Mouse (Mus musculus): ENCODE data around the gene Yod1. TPM values are rescaled to one million over a fixed set of nuclear protein-coding genes. Genes with fewer than 3 reads are reported as not detected.

The Yod1 gene
- polyA plus RNA-seq, 1 experiment from 2014 or later, result 15.0 TPM

DNA sequence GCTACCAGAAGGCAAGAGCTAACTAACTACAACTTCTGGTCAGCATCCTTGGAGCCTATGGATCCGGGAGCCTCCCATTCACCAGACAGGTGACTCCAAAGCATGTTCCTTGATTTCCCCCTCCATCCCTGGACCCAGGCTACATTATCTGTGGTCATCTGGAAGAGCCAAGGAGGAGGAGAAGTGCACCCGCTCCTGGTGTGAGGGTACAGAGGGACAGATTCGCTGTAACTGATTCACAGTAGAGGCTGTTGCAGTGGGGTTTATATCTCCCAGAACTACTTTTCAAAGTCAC is 962 bp upstream of the Yod1 start:
- Histone ChIP-seq H3K4me2 (replicated peaks; ENCODE audit: low read depth, low read length) (peak overlapping the region; percentile 76), H3K4me3 (ENCODE audit: low read depth, low read length) (peak overlapping the region; percentile 90), H3K36me3 (ENCODE audit: insufficient read depth, low read length) (no peaks in the 10 kb centered on the region), H3K27ac (ENCODE audit: low read length) (peak overlapping the region; percentile 91), H3K9ac (replicated peaks; ENCODE audit: low read depth) (peak overlapping the region; percentile 93), H3K27me3 (replicated peaks; ENCODE audit: insufficient read depth, low read length) (no peaks in the 10 kb centered on the region), H3K9me3 (ENCODE audit: low read length) (no peaks in the 10 kb centered on the region), H3K4me1 (ENCODE audit: insufficient read depth, low read depth, low read length) (peaks cover 7% of the 10 kb centered on the region; the same call in 1 of the 2 replicates)
- TF ChIP-seq CTCF (IDR thresholded peaks at IDR 0.05) (no peak), EP300 (IDR thresholded peaks at IDR 0.05) (no peak)
- 0% methylated on average over 3 of the region's 3 CpGs for WGBS
- DNase-seq (ENCODE audit: low spot score) (no peak), ATAC-seq (peak; percentile 2; the same call in 1 of the 2 replicates)

GRCm38 (mm10) chr1:130716513-130717290 is 425 bp upstream of the Yod1 start:
- Histone ChIP-seq H3K9ac (replicated peaks; ENCODE audit: low read depth) (peak overlapping the region; percentile 93), H3K4me2 (replicated peaks; ENCODE audit: low read depth, low read length) (peak overlapping the region; percentile 76), H3K4me1 (ENCODE audit: insufficient read depth, low read depth, low read length) (peaks cover 7% of the 10 kb centered on the region; the same call in 1 of the 2 replicates), H3K9me3 (ENCODE audit: low read length) (no peaks in the 10 kb centered on the region), H3K36me3 (ENCODE audit: insufficient read depth, low read length) (no peaks in the 10 kb centered on the region), H3K4me3 (ENCODE audit: low read depth, low read length) (peak overlapping the region; percentile 90), H3K27ac (ENCODE audit: low read length) (peak overlapping the region; percentile 91), H3K27me3 (replicated peaks; ENCODE audit: insufficient read depth, low read length) (no peaks in the 10 kb centered on the region)
- DNase-seq (ENCODE audit: low spot score) (peak; percentile 64), ATAC-seq (peak; percentile 8)
- TF ChIP-seq EP300 (IDR thresholded peaks at IDR 0.05) (no peak), CTCF (IDR thresholded peaks at IDR 0.05) (no peak)
- WGBS, result under 1% methylated on average over 42 of the region's 42 CpGs

- Histone ChIP-seq H3K36me3 (ENCODE audit: insufficient read depth, low read length) (no peaks in the 10 kb centered on the region), H3K9ac (replicated peaks; ENCODE audit: low read depth) (no peak overlapping the region), H3K4me2 (replicated peaks; ENCODE audit: low read depth, low read length) (no peak overlapping the region), H3K4me1 (ENCODE audit: insufficient read depth, low read depth, low read length) (0 out of 2 replicates have a peak, but pooled peaks cover 3% of the 10 kb centered on the region), H3K27me3 (replicated peaks; ENCODE audit: insufficient read depth, low read length) (no peaks in the 10 kb centered on the region), H3K4me3 (ENCODE audit: low read depth, low read length) (no peak overlapping the region), H3K27ac (ENCODE audit: low read length) (no peak overlapping the region), H3K9me3 (ENCODE audit: low read length) (no peaks in the 10 kb centered on the region)
- TF ChIP-seq CTCF (IDR thresholded peaks at IDR 0.05) (no peak), EP300 (IDR thresholded peaks at IDR 0.05) (no peak)
- WGBS, result 71% methylated on average over 5 of the region's 5 CpGs
- DNase-seq (ENCODE audit: low spot score) (no peak), ATAC-seq (no peak)
Measured at GRCm38 (mm10) chr1:130724206-130724605, 7.1 kb downstream of the Yod1 start.

GRCm38 (mm10) chr1:130726396-130726795 is 9.3 kb downstream of the Yod1 start:
- no peak overlapping the region for H3K9ac ChIP-seq (replicated peaks; ENCODE audit: low read depth)
- no peaks in the 10 kb centered on the region for H3K36me3 ChIP-seq (ENCODE audit: insufficient read depth, low read length)
- no peak for ATAC-seq
- no peaks in the 10 kb centered on the region for H3K27me3 ChIP-seq (replicated peaks; ENCODE audit: insufficient read depth, low read length)
- no peak for DNase-seq (ENCODE audit: low spot score)
- no peak overlapping the region for H3K27ac ChIP-seq (ENCODE audit: low read length)
- H3K4me1 ChIP-seq (ENCODE audit: insufficient read depth, low read depth, low read length), result no peaks in the 10 kb centered on the region
- TF ChIP-seq EP300 (IDR thresholded peaks at IDR 0.05) (no peak), CTCF (IDR thresholded peaks at IDR 0.05) (no peak)
- H3K9me3 ChIP-seq (ENCODE audit: low read length), result no peaks in the 10 kb centered on the region
- no peak overlapping the region for H3K4me2 ChIP-seq (replicated peaks; ENCODE audit: low read depth, low read length)
- WGBS, result 91% methylated on average over 2 of the region's 2 CpGs
- no peak overlapping the region for H3K4me3 ChIP-seq (ENCODE audit: low read depth, low read length)

- Histone ChIP-seq H3K4me3 (ENCODE audit: low read depth, low read length) (no peak overlapping the region), H3K4me1 (ENCODE audit: insufficient read depth, low read depth, low read length) (no peaks in the 10 kb centered on the region; the same call in 1 of the 2 replicates), H3K4me2 (replicated peaks; ENCODE audit: low read depth, low read length) (no peak overlapping the region), H3K9ac (replicated peaks; ENCODE audit: low read depth) (no peak overlapping the region), H3K36me3 (ENCODE audit: insufficient read depth, low read length) (no peaks in the 10 kb centered on the region), H3K27me3 (replicated peaks; ENCODE audit: insufficient read depth, low read length) (no peaks in the 10 kb centered on the region), H3K9me3 (ENCODE audit: low read length) (no peaks in the 10 kb centered on the region), H3K27ac (ENCODE audit: low read length) (no peak overlapping the region)
- DNase-seq (ENCODE audit: low spot score), result no peak
- ATAC-seq, result no peak
- 30% methylated on average over 1 of the region's 1 CpGs for WGBS
- TF ChIP-seq EP300 (IDR thresholded peaks at IDR 0.05), result no peak
- no peak for TF ChIP-seq CTCF (IDR thresholded peaks at IDR 0.05)
Measured at GRCm38 (mm10) chr1:130728070-130728469, 10.9 kb downstream of the Yod1 start.

DNA sequence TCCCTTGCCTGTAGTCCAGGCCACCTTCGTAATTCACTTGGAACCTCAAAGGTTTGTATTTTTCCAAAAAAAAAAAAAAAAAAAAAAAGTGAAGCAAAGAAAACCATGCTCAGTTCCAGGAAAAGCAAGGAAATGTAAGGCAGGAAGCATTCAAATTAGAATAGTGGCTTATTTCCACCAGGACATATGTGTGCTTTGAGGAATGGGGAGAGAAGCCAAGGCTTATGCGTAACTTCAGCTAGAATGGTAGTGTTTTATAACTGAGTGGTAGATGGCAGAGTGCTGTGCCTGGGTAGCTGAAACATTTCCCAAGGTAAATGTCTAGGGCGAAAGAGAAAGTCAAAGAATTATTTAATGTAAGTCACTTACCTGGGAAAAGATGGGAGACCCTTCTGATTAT is 11.6 kb downstream of the Yod1 start:
- H3K4me1 ChIP-seq (ENCODE audit: insufficient read depth, low read depth, low read length), result no peaks in the 10 kb centered on the region; the same call in 1 of the 2 replicates
- H3K9ac ChIP-seq (replicated peaks; ENCODE audit: low read depth), result no peak overlapping the region
- TF ChIP-seq EP300 (IDR thresholded peaks at IDR 0.05) (no peak), CTCF (IDR thresholded peaks at IDR 0.05) (no peak)
- ATAC-seq (no peak), DNase-seq (ENCODE audit: low spot score) (no peak)
- no peak overlapping the region for H3K4me2 ChIP-seq (replicated peaks; ENCODE audit: low read depth, low read length)
- 90% methylated on average over 3 of the region's 3 CpGs for WGBS
- H3K4me3 ChIP-seq (ENCODE audit: low read depth, low read length), result no peak overlapping the region
- H3K27ac ChIP-seq (ENCODE audit: low read length), result no peak overlapping the region
- no peaks in the 10 kb centered on the region for H3K36me3 ChIP-seq (ENCODE audit: insufficient read depth, low read length)
- no peaks in the 10 kb centered on the region for H3K9me3 ChIP-seq (ENCODE audit: low read length)
- no peaks in the 10 kb centered on the region for H3K27me3 ChIP-seq (replicated peaks; ENCODE audit: insufficient read depth, low read length)
